Mouse (Mus musculus) heart, adult 10 weeks (tissue): ENCODE data around the gene Top2b. TPM values are rescaled to one million over a fixed set of nuclear protein-coding genes. Genes with fewer than 3 reads are reported as not detected.

Experiments used
- polyA plus RNA-seq: library from polyadenylated mRNA; stranded (reverse); fragments of 350-450 nt; fragmentation: Illumina TruSeq; extraction: RNeasy Lipid Tissue Mini Kit (QIAGEN cat#74804); gene quantifications from one replicate; pipeline ENCODE4 v1.2.3, GENCODE M21; 2014; ENCODE audit warnings: low read depth, low replicate concordance

Top2b gene
- polyA plus RNA-seq, result 36.6 TPM

DNA sequence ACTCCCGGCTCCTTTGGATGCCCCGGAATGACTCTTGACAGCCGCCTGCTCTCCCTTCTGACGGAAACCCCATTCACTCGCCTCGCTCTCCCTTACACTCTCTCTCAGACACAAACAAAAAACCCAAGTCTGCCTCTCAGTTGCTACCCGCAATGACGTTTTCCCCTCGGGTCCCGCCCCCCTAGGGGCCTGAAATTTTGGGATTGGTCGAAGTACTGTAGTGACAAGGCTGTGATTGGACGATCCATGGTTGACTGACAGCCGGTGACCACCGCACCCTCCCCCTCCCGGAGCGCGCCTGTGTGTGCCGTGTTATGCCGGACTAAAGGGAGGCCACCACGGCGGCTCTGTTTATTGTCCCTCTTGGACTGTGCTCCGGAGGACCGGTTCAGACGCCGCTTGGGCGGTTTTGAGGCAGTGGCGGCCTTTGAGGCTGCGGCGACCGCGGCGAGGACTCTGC lies at the start of gene Top2b:
Gene Top2b (plus strand): TSS at position 302 of the 460 bp plus-strand sequence.

Other genes with a start within 250 kb of the Top2b start
- gene Ngly1, start 115.9 kb upstream of the Top2b start, polyA plus RNA-seq, result 30.0 TPM
- gene Oxsm, start 115.4 kb upstream of the Top2b start, polyA plus RNA-seq, result 18.7 TPM